Mouse (Mus musculus): ENCODE results near the gene Raly.

Gene Raly

GRCm38 (mm10) chr2:154790656-154791483 is at the start of gene Raly, which contains the start of gene a:
Gene Raly, plus strand, starts transcription at chr2:154791096.
Gene a, plus strand, starts transcription at chr2:154791402.
- DNase-seq (ENCODE audit: low spot score in 2 of 2), result peak; percentile 92 to 98

GRCm38 (mm10) chr2:154742911-154743819 is 47.7 kb upstream of the Raly start:
- DNase-seq (ENCODE audit: low spot score in 2 of 2), result no peak

GRCm38 (mm10) chr2:154743915-154744314 is 47.0 kb upstream of the Raly start:
- no peak for DNase-seq (ENCODE audit: low spot score in 2 of 2)

GRCm38 (mm10) chr2:154748383-154748782 is 42.5 kb upstream of the Raly start:
- no peak for DNase-seq (ENCODE audit: low spot score in 2 of 2)

- DNase-seq (ENCODE audit: low spot score in 2 of 2), result no peak
Measured at GRCm38 (mm10) chr2:154749046-154750036, 41.6 kb upstream of the Raly start.

GRCm38 (mm10) chr2:154751924-154752323 is 39.0 kb upstream of the Raly start:
- peak in 1 of 2 experiments; percentile 17 for DNase-seq (ENCODE audit: low spot score in 2 of 2)

- no peak for DNase-seq (ENCODE audit: low spot score in 2 of 2)
Measured at GRCm38 (mm10) chr2:154754068-154754560, 36.8 kb upstream of the Raly start.

- DNase-seq (ENCODE audit: low spot score in 2 of 2), result no peak
Measured at GRCm38 (mm10) chr2:154755791-154756190, 35.1 kb upstream of the Raly start.

GRCm38 (mm10) chr2:154757691-154758090 is 33.2 kb upstream of the Raly start:
- no peak for DNase-seq (ENCODE audit: low spot score in 2 of 2)

- DNase-seq (ENCODE audit: low spot score in 2 of 2), result no peak
Measured at GRCm38 (mm10) chr2:154758454-154758853, 32.4 kb upstream of the Raly start.

GRCm38 (mm10) chr2:154763226-154763625 is 27.7 kb upstream of the Raly start:
- DNase-seq (ENCODE audit: low spot score in 2 of 2), result no peak

- DNase-seq (ENCODE audit: low spot score in 2 of 2), result no peak
Measured at GRCm38 (mm10) chr2:154764828-154765497, 25.9 kb upstream of the Raly start.

GRCm38 (mm10) chr2:154765554-154766008 is 25.3 kb upstream of the Raly start:
- DNase-seq (ENCODE audit: low spot score in 2 of 2), result no peak

- DNase-seq (ENCODE audit: low spot score in 2 of 2), result no peak
Measured at GRCm38 (mm10) chr2:154767051-154767450, 23.8 kb upstream of the Raly start.

GRCm38 (mm10) chr2:154769930-154770329 is 21.0 kb upstream of the Raly start, which contains the start of gene Gm14214:
Gene Gm14214, minus strand, starts transcription at chr2:154770030.
- no peak for DNase-seq (ENCODE audit: low spot score in 2 of 2)

GRCm38 (mm10) chr2:154771604-154772003 is 19.3 kb upstream of the Raly start:
- no peak for DNase-seq (ENCODE audit: low spot score in 2 of 2)

- no peak for DNase-seq (ENCODE audit: low spot score in 2 of 2)
Measured at GRCm38 (mm10) chr2:154774032-154774431, 16.9 kb upstream of the Raly start.

GRCm38 (mm10) chr2:154776496-154776895 is 14.4 kb upstream of the Raly start:
- DNase-seq (ENCODE audit: low spot score in 2 of 2), result no peak

- no peak for DNase-seq (ENCODE audit: low spot score in 2 of 2)
Measured at GRCm38 (mm10) chr2:154779648-154780047, 11.2 kb upstream of the Raly start.

GRCm38 (mm10) chr2:154782361-154782760 is 8.5 kb upstream of the Raly start:
- no peak for DNase-seq (ENCODE audit: low spot score in 2 of 2)
